Mouse (Mus musculus): ENCODE measurements around the gene Mpv17l.

DNA sequence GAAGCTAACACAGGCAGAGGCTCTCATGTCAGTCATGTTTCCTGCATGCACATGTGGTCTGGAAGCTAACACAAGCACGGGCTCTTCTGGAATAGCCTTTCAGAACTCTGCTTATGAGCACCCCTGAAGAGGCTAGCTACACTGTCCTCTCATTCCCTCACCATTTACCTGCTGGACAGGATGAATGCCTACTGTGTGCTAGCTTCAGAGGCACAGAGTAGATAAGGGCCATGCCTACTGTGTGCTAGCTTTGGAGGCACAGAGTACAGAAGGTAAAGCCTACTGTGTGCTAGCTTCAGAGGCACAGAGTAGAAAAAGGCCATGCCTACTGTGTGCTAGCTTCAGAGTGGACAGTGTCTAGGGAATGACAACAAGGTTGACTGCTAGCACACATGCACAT lies 91.5 kb downstream of the Mpv17l start:
- TF ChIP-seq GATA1 (IDR thresholded peaks at IDR 0.05; ENCODE audit: borderline replicate concordance, low read length), result no peak
- TF ChIP-seq FLI1 (IDR thresholded peaks at IDR 0.05; ENCODE audit: low read length), result no peak

Measured in megakaryocyte, embryonic 14.5 days (primary cell).